Mouse (Mus musculus): ENCODE data around the gene Kpna7.

- no peak for TF ChIP-seq CTCF (IDR thresholded peaks at IDR 0.05; ENCODE audit: low read depth)
- TF ChIP-seq EP300 (optimal IDR thresholded peaks at IDR 0.05): no peak
Measured at GRCm38 (mm10) chr5:144958271-144958670, 125.6 kb downstream of the Kpna7 start.
